Mouse (Mus musculus) stomach, embryonic 16.5 days (tissue): ENCODE measurements around the gene Polr3e. TPM values are rescaled to one million over a fixed set of nuclear protein-coding genes. Genes with fewer than 3 reads are reported as not detected.

ENCODE experiments used
- ATAC-seq: fragments of 200-750 bp; cut with Nextera tagmentation; 2 replicates; pipeline ENCODE4 v1.8.0; 2017; ENCODE audit warnings: moderate number of reproducible peaks, moderate TSS enrichment; ENCODE audit not compliant: insufficient read depth, low FRiP score
- H3K27ac ChIP-seq: fragments of 300-500 bp; sonication (generic); 2 replicates; pipeline ENCODE4 v1.5.1; 2014; ENCODE audit warnings: low read length
- H3K27me3 ChIP-seq: fragments of 300-500 bp; sonication (generic); 2 replicates; pipeline ENCODE4 v1.6.1; 2014; ENCODE audit warnings: low read length, control low read depth, mixed read lengths; ENCODE audit not compliant: control insufficient read depth, insufficient read depth
- H3K36me3 ChIP-seq: fragments of 300-500 bp; sonication (generic); 2 replicates; pipeline ENCODE4 v1.6.1; 2014; ENCODE audit warnings: low read length; ENCODE audit not compliant: control insufficient read depth, insufficient read depth
- H3K4me1 ChIP-seq: fragments of 300-500 bp; sonication (generic); 2 replicates; pipeline ENCODE4 v1.6.1; 2014; ENCODE audit warnings: low read length, control low read depth, mixed read lengths; ENCODE audit not compliant: control insufficient read depth, insufficient read depth
- H3K4me2 ChIP-seq: fragments of 300-500 bp; sonication (generic); 2 replicates; pipeline ENCODE4 v1.6.1; 2014; ENCODE audit warnings: low read depth, low read length, mixed read lengths
- H3K4me3 ChIP-seq: fragments of 300-500 bp; sonication (generic); replicated peaks from 2 replicates; pipeline ENCODE4 v1.5.1; 2014; ENCODE audit warnings: mild to moderate bottlenecking, low read length
- H3K9ac ChIP-seq: fragments of 300-500 bp; sonication (generic); 2 replicates; pipeline ENCODE4 v1.6.1; 2014; ENCODE audit warnings: low read length
- H3K9me3 ChIP-seq: fragments of 300-500 bp; sonication (generic); replicated peaks from 2 replicates; pipeline ENCODE4 v1.6.1; 2016; ENCODE audit warnings: low read length, control low read depth; ENCODE audit not compliant: control insufficient read depth
- WGBS: fragments of 180-500 bp; shearing (Covaris S2); extraction: QIAGEN DNeasy Blood & Tissue Kit; methylation state at CpG from one replicate; pipeline ENCODE4 v1.1.7; 2014; 5-methylcytosine and 5-hydroxymethylcytosine counted together
- polyA plus RNA-seq: library from polyadenylated mRNA; unstranded; fragments of >200 nt; fragmentation: Nextera tagmentation; extraction: Ambion mirVana; gene quantifications from 2 replicates; pipeline ENCODE4 v1.2.1, GENCODE M21; 2015

The Polr3e gene
- polyA plus RNA-seq, 1 experiment from 2014 or later = 33.8 TPM

GRCm38 (mm10) chr7:120933110-120933509 lies 15.6 kb downstream of the Polr3e start:
- ATAC-seq = no peak
- Histone ChIP-seq H3K4me1 (no peaks in the 10 kb centered on the region), H3K9ac (no peak overlapping the region), H3K9me3 (no peaks in the 10 kb centered on the region), H3K4me2 (no peak overlapping the region), H3K4me3 (no peak overlapping the region), H3K27me3 (no peaks in the 10 kb centered on the region), H3K36me3 (peaks cover 45% of the 10 kb centered on the region; the same call in 1 of the 2 replicates), H3K27ac (no peak overlapping the region)
- 83% methylated on average over 7 of the region's 7 CpGs for WGBS

GRCm38 (mm10) chr7:120933680-120934195 lies 16.2 kb downstream of the Polr3e start:
- ATAC-seq = no peak
- peaks cover 41% of the 10 kb centered on the region for H3K36me3 ChIP-seq
- H3K4me1 ChIP-seq = no peaks in the 10 kb centered on the region
- no peak overlapping the region for H3K4me2 ChIP-seq
- no peaks in the 10 kb centered on the region for H3K9me3 ChIP-seq
- no peak overlapping the region for H3K9ac ChIP-seq
- no peak overlapping the region for H3K27ac ChIP-seq
- 78% methylated on average over 5 of the region's 5 CpGs for WGBS
- H3K4me3 ChIP-seq = no peak overlapping the region
- H3K27me3 ChIP-seq = no peaks in the 10 kb centered on the region

GRCm38 (mm10) chr7:120934716-120935115 lies 17.2 kb downstream of the Polr3e start:
- Histone ChIP-seq H3K27ac (no peak overlapping the region), H3K27me3 (no peaks in the 10 kb centered on the region), H3K36me3 (peaks cover 48% of the 10 kb centered on the region), H3K9ac (no peak overlapping the region), H3K4me1 (no peaks in the 10 kb centered on the region), H3K9me3 (no peaks in the 10 kb centered on the region), H3K4me3 (no peak overlapping the region), H3K4me2 (no peak overlapping the region)
- 24% methylated on average over 5 of the region's 5 CpGs for WGBS
- no peak for ATAC-seq

GRCm38 (mm10) chr7:120936522-120936921 lies 19.0 kb downstream of the Polr3e start:
- Histone ChIP-seq H3K9ac (no peak overlapping the region), H3K9me3 (no peaks in the 10 kb centered on the region), H3K4me1 (no peaks in the 10 kb centered on the region), H3K27ac (no peak overlapping the region), H3K4me3 (no peak overlapping the region), H3K4me2 (no peak overlapping the region), H3K36me3 (peaks cover 42% of the 10 kb centered on the region), H3K27me3 (no peaks in the 10 kb centered on the region)
- ATAC-seq = no peak
- 71% methylated on average over 4 of the region's 4 CpGs for WGBS

GRCm38 (mm10) chr7:120938206-120938605 lies 20.7 kb downstream of the Polr3e start:
- no peaks in the 10 kb centered on the region for H3K27me3 ChIP-seq
- H3K9ac ChIP-seq = no peak overlapping the region
- H3K9me3 ChIP-seq = no peaks in the 10 kb centered on the region
- WGBS = 72% methylated on average over 9 of the region's 9 CpGs
- H3K4me2 ChIP-seq = no peak overlapping the region
- ATAC-seq = no peak
- no peak overlapping the region for H3K27ac ChIP-seq
- peaks cover 34% of the 10 kb centered on the region for H3K36me3 ChIP-seq
- H3K4me3 ChIP-seq = no peak overlapping the region
- no peaks in the 10 kb centered on the region for H3K4me1 ChIP-seq

- Histone ChIP-seq H3K27me3 (no peaks in the 10 kb centered on the region), H3K9me3 (no peaks in the 10 kb centered on the region), H3K4me3 (no peak overlapping the region), H3K4me2 (no peak overlapping the region), H3K27ac (no peak overlapping the region), H3K36me3 (peaks cover 31% of the 10 kb centered on the region), H3K9ac (no peak overlapping the region), H3K4me1 (no peaks in the 10 kb centered on the region)
- no peak for ATAC-seq
- 94% methylated on average over 12 of the region's 12 CpGs for WGBS
These were observed 22.8 kb downstream of the Polr3e start for GRCm38 (mm10) chr7:120940343-120940742.

- ATAC-seq = no peak
These were observed 23.7 kb downstream of the Polr3e start for GRCm38 (mm10) chr7:120941214-120941613.

GRCm38 (mm10) chr7:120942506-120942905 lies 25.0 kb downstream of the Polr3e start:
- no peaks in the 10 kb centered on the region for H3K9me3 ChIP-seq
- peaks cover 20% of the 10 kb centered on the region for H3K36me3 ChIP-seq
- no peak overlapping the region for H3K9ac ChIP-seq

More at GRCm38 (mm10) chr7:120941214-120941613, 23.7 kb downstream of the Polr3e start:
- Histone ChIP-seq H3K36me3 (peaks cover 28% of the 10 kb centered on the region), H3K9me3 (no peaks in the 10 kb centered on the region), H3K4me1 (no peaks in the 10 kb centered on the region), H3K9ac (no peak overlapping the region), H3K4me3 (no peak overlapping the region), H3K27me3 (no peaks in the 10 kb centered on the region), H3K27ac (no peak overlapping the region), H3K4me2 (no peak overlapping the region)
- WGBS = 90% methylated on average over 6 of the region's 6 CpGs

GRCm38 (mm10) chr7:120943936-120944509 lies 26.5 kb downstream of the Polr3e start:
- Histone ChIP-seq H3K9me3 (no peaks in the 10 kb centered on the region), H3K27me3 (no peaks in the 10 kb centered on the region), H3K4me3 (no peak overlapping the region), H3K4me1 (no peaks in the 10 kb centered on the region), H3K9ac (no peak overlapping the region), H3K27ac (no peak overlapping the region), H3K36me3 (peaks cover 19% of the 10 kb centered on the region; the same call in 1 of the 2 replicates), H3K4me2 (no peak overlapping the region)
- WGBS = 63% methylated on average over 7 of the region's 8 CpGs
- no peak for ATAC-seq

More at GRCm38 (mm10) chr7:120942506-120942905, 25.0 kb downstream of the Polr3e start:
- no peaks in the 10 kb centered on the region for H3K4me1 ChIP-seq
- H3K4me3 ChIP-seq = no peak overlapping the region
- no peak for ATAC-seq
- 70% methylated on average over 1 of the region's 1 CpGs for WGBS
- H3K27ac ChIP-seq = no peak overlapping the region
- no peak overlapping the region for H3K4me2 ChIP-seq
- H3K27me3 ChIP-seq = no peaks in the 10 kb centered on the region
